Mouse (Mus musculus) embryonic fibroblast, embryonic 13.5 days (primary cell): Measurements from ENCODE around the gene Cldn10.

Experiments used
- CTCF ChIP-seq: IDR thresholded peaks from 2 replicates; pipeline ENCODE4 v1.5.1; 2011; ENCODE audit warnings: mild to moderate bottlenecking, control low read depth, low read length, moderate library complexity, borderline replicate concordance; ENCODE audit not compliant: insufficient read depth
- POLR2A ChIP-seq: IDR thresholded peaks from 2 replicates; pipeline ENCODE4 v1.6.1; 2011; ENCODE audit warnings: low read depth, mild to moderate bottlenecking, control low read depth, low read length, moderate library complexity

- TF ChIP-seq CTCF (no peak), POLR2A (no peak)
Observed at GRCm38 (mm10) chr14:118856563-118856962, 68.9 kb downstream of the Cldn10 start.
